Mouse (Mus musculus) thymus, postnatal 36 days (tissue): ENCODE data around the gene Gm17359.
"Not testable (repeated sequence)": the region's sequence is repeated elsewhere in the genome, so short reads cannot be mapped to it uniquely, and the experiment has no call there.

Experiments used
- DNase-seq, 2 experiments: peaks; one replicate each; pipeline ENCODE4 v3.0.0; 2022; ENCODE audit warnings: mixed read lengths in 2 of 2

Gene Gm17359

DNA sequence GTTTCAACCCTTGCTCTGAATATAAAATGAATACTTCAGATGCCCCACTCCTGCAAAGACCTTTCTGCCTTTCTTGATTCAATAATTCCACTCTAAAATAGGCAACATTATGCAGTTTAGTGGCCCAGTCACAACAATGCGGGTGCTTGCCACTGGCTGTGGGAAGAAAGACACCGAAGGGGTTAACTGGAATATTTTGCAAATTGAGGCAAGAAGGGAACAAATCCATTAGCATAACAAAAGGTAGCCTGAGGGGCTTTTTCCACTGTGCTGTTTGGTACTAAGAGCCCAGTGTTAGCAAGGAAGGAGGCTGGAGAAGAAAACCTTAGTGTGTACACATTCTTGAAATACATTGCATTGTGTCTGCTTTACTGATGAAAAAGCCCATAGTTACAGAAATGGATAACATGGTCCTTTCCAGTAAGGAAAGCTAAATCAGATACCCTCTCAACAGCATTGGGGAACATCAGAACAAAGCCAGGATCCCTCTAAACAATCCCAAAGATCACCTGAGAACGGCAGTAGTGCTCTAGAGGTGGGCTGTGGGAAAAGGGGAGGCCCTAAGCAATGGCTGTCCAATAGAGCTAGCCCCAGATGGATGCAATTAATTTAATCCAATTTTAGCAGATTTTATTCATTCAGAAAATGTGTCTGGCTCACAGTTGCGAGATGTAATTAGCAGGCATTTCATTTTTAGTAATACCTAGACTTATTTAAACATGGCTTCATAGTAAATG is 80.7 kb downstream of the Gm17359 start:
- DNase-seq = no peak

DNA sequence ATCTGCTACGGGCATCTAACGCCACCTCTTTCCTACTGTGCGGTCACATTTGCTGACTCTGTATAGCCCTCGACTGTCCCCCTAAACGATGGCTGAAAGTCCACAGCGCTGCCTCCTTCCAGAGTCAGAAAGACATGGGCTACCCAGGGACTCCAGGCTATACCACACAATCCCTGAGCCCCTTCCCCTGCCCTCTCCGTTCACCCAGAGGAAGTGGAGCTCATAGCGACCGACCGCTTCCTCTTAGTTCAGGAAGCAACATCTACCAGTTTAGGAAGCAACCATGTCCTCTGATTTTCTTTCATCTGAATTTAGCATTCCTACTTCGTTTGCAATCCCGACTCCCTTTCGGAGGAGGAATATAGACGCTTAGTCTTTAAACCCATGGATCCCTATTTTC is 82.5 kb downstream of the Gm17359 start:
- DNase-seq = no peak

DNA sequence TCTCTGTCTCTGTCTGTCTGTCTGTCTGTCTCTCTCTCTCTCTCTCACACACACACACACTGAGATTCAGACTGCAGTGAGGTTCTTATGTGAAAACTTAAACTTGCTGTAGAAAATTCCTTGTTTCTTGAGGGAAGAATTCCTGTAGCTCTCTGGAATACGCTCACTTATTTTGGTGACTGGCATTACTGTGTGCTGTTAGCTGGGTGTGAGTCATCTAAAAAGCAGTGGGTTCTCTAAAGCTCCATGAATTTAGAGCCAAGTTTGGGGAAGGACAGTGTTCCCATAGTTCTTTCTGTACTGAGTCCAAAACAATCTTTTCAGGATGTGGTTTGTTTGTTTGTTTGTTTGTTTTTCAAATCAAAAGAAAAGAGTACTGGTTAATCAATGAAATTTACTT is 89.0 kb downstream of the Gm17359 start:
- DNase-seq = no peak

DNA sequence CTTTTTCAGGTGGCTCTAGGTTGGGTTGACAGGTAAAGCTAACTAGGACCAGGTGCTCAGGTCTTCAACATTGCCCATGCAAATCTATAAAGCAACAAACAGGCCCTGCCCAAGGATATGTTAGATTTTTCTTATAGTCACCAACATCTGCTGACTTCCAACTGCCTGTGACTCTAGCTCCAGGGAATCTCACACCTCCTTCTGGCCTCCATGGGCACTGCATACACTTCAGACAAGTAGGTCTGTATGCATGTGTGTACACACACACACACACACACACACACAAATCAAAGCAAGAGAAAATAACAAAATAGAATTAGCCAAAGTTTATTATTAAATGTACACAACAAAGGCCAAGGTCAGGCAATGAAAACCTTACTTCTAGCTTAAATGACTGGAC is 97.1 kb downstream of the Gm17359 start:
- no peak for DNase-seq

DNA sequence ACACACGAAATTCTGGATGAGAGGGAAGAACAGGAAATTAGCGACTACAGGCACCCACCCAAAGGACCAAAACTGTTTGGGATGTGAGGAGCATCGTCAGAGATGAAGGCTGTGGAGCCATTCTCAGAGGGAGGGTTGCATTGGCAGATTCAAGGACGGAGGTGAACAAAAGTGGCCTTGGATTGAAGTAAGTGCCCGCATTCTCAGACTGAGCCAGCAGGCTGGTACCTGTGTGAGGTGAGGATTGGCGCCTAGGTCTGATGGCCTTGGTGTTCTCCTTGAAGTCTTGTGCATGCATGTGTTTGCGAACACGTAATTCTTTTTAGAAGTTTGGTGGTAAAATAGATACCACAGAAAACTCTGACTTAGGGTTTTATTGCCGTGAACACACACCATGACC is 98.0 kb downstream of the Gm17359 start:
- no peak for DNase-seq

DNA sequence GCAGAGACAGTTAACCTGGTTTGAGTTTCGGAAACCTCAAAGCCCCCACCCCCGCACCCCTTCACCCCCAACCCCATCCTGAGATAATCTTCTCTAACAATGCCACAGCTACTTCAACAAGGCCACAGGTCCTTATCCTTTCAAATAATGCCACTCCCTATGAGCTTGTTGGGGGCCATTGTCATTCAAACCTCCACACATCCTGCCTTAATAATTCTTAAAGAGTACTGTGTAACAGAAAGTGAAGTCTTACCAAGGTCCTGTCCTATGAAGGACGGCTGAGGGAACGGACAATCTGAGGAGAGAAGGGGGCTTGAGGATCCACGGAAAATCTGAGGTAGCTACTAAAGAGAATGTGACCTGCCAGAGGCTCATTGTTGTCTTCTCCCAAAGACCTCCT is 98.5 kb downstream of the Gm17359 start:
- DNase-seq = no peak

DNA sequence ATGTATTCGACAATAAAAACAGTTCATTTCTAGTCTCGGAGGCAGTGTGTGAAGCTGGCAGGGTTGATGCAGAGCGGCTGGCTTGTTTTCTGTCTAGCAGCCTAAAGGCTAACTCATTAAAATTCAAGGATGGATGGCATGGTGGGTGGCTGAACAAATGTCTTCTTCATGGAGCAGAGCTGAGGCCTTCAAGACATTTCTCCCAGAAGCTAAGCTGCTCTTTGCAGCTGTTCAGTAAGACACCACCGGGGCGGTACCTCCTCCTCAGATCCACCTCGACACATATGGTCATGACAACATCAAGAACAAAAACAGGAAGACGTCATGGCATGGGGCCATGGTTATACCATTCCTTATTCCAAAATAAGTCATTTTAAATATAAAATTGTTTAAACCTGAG is 99.7 kb downstream of the Gm17359 start:
- no peak for DNase-seq

DNA sequence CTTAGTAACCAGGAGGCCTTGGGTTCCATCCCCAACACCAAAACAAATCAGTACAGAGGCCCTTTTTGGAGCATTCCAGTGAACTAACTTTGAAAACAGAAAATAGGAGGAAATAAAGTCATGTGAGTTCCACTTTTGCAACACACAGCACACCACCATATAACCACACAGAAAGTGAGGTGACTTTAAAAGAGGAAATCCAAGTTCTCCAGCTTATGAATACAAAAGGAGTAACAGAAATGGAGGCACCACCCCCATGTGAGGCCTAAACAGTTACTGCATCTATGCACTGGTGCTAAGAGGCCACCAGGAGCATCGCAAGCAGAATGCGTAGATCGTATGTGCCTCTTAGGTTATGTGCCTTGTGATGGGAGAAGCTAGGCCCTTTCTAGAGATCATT is 101.8 kb downstream of the Gm17359 start:
- DNase-seq = no peak

DNA sequence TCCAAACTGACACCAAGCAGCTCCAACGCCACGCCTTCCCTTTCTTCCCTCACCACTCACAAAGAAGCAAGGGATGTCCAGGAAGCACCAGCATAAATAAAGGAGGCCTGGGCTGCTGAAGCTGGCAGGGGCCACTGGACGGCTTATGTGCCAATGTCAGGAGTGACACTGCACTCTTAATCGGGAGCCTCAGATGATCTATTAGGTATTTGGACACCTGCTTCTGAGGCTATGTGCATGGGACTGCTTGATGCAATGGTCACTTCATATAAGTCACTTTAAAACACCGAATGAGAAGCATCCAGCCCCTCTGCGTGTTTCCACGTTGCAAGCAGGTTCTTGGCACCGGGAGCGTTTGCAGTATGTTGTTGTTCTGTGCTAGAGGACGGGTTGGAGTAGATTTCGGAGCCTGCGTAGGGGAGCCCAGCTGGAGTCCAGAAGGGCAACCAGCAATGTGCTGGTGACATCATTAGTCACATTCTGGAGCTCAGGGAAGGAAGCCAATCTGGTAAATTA is 104.6 kb downstream of the Gm17359 start:
- no peak for DNase-seq

DNA sequence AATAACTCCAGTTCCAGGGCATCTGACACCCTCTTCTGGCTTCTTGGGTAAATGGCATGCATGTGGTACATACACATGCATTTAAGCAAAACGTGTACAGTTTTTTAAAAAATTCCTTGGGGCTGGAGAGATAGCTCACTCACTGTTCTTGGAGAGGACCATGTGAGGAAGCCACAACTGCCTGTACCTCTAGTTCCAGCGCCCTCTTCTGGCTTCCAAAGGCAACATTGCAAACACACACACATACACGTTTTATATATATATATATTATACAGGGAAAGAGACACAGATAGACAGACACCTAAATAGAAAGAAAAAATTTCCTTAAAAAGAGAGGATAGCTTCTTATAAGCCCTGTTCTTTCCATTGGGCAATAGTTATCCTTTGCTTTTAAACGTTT is 107.4 kb downstream of the Gm17359 start:
- DNase-seq = no peak

DNA sequence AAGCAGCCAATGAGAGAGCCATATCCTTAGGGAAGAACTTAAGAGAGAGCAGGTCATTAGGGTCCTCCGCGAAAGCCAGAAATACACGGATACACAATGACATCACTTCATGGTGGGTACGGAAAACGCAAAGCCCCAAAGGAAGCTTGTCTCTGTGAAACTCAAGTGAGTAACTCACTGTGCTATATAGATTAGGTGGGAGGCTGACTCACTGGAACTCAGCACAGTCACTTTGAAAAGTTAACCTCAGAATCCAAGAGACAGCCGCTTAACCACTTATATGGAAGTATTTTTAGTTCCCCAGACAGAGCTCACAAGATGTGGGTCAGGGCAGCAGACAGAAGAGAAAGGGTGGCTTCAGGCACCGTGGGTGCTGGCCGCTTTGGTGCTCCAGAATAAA is 108.6 kb downstream of the Gm17359 start:
- no peak for DNase-seq

DNA sequence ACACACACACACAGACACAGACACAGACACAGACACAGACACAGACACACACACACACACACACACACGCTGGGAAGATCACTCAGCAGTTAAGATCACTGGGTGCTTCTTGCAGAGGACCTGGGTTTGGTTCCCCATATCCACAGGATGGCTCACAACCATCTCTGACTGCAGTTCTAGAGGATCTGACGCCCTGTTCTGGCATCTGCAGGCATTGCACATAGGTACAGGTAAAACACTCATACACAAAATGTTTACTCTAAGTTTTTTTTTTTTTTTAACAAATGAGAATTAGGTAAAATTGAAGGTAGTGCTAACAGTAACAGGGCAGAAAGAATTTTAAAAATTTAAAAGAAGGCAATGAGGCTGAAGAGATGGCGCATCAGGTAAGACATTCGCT is 109.7 kb downstream of the Gm17359 start:
- no peak for DNase-seq

DNA sequence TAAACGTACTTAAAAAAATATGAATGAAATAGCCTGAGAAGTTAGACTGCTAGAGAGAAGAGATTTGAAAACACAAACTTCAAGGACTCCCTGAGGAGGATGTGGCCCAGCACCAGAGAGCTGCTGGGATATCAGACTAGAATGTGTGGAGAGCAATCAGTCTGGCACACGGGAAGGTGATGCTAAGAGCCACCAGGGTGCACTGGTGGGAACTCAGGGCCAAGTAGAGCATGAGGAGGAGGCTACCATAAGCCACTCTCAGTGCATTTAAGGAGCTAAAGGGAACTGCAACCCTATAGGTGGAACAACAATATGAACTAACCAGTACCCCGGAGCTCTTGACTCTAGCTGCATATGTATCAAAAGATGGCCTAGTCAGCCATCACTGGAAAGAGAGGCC is 110.2 kb downstream of the Gm17359 start:
- not testable (repeated sequence) for DNase-seq

DNA sequence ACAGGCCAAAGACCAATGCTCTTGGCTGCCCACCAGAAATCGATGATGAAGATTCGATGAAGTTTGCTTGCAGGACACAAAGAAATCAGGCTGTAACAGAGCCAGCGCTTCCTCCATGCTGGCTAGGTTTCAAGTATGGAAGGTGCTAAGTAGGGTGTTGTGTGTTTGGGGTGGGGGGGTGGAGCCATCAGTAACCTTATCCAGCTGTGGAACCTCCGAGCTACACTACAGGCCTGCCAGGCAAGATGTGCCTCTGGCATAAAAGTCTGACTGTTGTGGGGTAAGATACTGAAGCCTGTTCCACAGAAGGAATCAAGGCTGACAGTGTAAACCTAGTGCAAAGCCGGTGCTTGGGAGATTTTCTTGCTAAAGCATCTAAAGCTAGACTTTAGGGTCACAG is 112.0 kb downstream of the Gm17359 start:
- DNase-seq = no peak

DNA sequence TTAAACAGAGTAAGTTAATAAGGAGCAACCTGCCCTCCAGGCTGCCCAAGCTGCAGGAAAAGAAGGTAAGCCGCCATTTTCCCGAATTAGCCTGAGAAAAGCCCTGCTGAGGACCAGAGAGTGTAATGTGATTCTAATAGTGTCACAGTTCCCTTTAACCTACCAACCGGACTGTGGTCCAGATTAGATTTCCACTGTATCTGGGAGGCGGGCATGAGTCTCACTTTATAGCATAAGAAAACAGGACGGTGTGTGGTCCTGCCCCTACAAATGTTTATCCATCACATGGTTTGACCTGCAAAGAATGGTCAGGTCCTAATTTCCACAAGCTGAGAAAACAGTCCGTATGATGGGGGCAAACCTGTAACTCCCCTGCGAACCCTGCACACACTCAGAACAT is 112.9 kb downstream of the Gm17359 start:
- DNase-seq = no peak

DNA sequence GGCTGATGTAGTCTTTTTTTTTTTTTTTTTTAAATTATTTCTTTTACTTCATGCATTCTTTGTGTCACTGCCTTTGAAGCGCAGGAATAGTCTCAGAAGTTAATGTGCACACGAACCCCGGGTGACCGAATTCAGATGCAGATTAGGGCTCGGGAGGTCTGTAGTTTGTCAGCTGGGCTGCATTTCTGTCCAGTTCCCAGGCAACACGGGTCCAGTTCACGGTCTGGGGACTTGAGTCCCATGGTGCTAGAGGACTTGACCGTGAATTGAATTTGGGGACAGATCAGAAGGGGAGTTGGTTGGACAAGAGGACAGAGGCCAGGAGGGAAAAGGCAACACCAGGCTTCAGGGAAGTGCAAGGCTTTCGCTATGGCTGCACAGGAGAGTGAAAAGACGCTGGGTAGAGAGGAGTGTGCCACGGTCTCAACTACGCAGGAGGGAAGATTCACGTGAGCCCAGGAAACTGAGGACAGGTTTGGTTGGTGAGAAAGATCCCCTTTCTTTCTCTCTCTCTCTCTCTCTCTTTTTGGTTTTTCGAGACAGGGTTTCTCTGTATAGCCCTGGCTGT is 116.3 kb downstream of the Gm17359 start:
- no peak for DNase-seq

DNA sequence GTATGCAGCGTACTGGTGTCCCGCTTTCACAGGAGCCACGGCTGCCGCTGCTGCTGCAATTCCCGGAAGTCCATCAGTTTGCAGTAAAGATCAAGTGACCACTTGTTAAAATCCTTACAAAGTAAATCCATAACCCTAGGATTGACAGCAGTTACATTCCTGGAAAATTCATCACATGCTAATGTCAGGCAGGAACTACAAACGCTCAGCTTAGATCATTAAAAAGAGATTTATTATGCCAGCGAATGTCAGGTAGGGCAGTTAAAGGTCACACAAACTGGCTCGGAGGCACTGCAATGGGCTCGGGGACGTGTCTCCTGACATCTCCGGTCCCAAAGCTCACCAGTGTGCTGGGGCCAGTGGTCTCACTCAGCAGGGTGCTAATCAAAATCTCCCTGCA is 119.3 kb downstream of the Gm17359 start:
- DNase-seq = no peak

DNA sequence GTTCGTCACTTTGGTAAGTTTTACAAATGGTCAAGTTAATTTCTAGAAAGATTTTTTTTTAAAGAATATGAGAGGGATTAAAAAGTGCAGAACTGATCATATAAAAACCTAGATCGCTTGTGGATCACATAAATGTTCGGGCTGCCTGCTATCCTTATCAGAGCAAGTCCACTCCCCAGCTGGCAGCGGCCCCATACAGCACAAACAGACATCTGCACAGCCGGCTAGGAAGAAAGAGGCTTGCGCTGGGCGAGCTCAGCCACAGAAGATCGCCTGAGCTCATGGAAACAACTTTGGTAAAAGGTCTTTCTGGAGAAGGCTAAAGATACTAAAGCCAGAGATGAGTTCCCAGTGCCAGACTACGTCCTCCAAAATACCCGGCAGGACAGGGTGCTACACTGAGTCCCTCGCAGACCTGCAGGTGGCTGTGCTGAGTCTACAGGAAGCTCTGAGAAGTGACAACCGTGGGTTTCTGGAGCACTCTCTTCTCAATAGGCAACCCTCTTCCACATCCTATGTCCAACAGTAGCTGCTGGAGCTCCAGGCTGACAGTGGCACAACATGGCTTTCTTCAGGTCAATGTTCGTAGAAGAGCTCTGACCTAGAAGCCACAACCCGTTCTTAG is 122.3 kb downstream of the Gm17359 start:
- no peak for DNase-seq

DNA sequence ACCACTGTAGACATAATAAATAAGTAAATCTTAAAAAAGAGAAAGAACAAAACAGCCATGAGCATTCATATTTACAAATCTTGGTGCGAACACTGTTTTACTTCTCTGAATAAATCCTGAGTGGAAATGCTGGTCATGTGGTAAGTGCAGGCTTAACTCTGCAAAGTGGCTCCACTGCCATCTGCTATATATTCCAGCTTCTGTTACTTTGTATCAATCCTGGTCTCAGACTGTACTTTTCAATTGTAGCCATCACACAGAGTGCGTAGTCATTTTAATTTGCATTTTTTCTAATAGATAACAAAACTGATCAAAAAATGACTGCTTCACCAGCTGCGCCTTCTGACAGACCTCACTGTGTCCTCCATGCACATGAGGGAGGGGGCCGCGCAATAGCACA is 133.0 kb downstream of the Gm17359 start:
- no peak for DNase-seq

DNA sequence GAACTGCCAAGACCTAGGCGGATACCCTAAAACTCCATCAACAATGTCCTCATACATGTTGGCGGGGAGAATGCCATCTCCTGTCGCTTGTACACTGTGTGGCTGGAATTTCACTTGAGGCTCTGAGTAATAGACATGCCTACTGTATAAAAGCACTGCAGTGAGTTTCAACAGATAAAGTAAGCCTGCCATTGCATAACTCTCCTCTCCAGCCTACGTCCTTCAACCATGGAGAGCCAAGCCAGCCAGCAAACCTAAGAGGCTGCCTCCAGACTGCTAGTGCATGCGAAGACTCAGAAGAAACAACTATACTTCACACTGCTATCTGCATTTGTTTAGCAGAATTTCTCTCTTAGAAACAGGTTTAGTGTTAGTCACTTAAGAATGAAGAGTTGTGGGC is 135.9 kb downstream of the Gm17359 start:
- DNase-seq = no peak

DNA sequence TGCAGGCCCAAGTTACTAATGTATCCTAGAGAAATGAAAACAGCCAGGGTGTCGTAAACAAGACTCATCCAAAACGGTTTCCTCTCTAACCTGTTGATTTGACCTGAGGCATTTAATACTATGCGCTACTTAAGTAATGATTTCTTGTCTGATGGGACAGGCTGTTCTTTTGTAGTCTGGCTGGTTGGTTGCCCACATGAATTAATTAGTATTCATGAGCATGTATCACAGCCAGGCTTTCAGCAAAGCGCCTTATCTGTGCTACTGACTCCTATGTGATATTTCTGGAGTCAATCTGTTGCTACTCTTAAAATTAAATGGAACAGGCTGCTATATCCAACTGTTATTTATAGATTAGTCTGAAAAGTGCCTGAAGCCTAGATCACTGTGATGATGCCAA is 138.4 kb downstream of the Gm17359 start:
- no peak for DNase-seq

DNA sequence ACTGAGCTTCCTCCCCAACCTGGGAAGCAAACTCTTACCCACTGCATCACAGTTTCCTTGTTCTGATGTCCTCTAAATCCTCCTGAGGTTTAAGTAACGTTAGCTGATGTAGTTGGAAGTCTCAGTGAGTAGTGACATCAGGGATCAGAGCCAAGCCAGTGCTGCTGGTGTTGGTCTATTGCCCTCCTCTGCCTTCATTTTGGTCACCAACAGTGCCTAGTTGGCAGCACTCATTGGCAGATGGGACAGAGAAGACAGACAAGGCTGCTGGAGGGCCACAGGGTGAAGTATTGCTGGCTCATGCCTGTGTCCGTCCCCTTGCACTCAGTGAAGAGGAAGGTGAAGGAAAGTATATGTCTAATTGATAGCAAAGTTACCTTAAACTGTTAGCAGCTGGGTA is 139.5 kb downstream of the Gm17359 start:
- DNase-seq = no peak

DNA sequence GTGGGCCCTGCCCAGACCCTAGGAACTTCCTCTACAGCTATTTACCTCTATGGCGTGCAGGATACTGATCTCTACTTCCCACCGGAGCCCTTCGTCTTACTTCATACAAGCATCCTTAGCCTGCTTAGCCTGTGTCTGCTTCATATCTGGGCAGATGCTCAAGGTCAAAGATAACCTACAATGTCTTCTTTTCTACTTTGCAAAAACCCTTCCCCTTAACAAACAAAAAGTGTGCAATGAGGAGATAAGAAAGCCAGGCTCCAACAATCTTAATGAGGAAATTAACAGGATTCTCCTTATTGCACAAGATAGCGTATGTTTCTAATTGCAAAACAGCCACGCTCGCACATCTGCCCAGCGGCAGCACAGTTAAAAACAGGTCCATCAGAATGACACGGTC is 141.9 kb downstream of the Gm17359 start:
- DNase-seq = no peak

DNA sequence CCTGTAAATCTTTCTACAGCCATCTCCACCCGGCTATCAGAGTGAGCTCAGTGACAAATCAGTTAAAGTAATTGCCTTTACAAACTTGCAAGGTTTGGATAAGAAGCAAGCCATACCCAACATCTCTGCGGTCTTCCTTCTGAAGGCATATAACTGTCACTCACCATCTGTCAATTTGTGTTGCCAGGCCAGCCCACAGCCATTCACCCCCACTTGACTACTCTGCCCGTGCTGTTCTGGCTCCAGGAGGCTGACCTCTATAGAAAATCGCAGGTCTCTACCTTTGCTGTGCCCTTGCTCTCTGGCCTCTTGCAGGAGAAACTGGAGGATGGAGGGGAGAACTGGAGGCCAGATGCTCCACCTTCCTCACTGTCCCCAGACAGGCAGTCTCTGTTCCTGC is 142.4 kb downstream of the Gm17359 start:
- no peak for DNase-seq
